Comparison of ENCODE assay signal across 22 mouse cellular contexts in the genomic region with DNA sequence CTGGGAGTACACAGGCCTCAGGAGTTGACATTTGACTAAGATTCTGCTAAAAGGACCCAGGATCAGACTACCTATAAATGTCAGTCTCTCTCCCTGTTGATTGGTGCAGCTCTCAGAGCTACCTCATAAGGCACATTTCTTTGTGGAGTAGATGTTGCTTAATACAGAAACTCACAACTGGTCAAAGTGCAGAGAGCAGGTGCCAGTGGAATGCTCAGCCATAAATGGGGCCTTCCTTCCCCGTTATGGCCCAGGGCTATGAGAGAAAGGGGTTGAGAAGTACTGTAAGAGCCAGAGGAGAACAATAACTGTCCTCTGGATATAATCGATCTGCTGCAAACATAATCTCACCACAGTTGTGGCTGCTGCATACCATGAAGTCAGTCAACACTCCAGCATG.
DNase-seq lines count a peak whose midpoint lies in the region; ATAC-seq and TF ChIP-seq lines count a peak whose summit lies in the region.
"Had no signal": no experiment of that assay in that cellular context is flagged by ENCODE, and none has a peak within 500 bp of the region (broad histone marks: within the 10 kb centered on the region; RNA-seq: fewer than 3 reads in every experiment).

No protein-coding gene starts in this region.

- no peaks in the 10 kb centered on the region for H3K36me3 ChIP-seq in stomach, embryonic 16.5 days (ENCODE audit: control insufficient read depth, insufficient read depth, low read length)
- H3K36me3 ChIP-seq in stomach, postnatal 0 days (ENCODE audit: control insufficient read depth, insufficient read depth, low read length) = no peaks in the 10 kb centered on the region
- H3K36me3 ChIP-seq in intestine, embryonic 15.5 days = no peaks in the 10 kb centered on the region
- no peaks in the 10 kb centered on the region for H3K36me3 ChIP-seq in intestine, embryonic 16.5 days (ENCODE audit: control insufficient read depth, insufficient read depth, low read length)
- H3K36me3 ChIP-seq in intestine, postnatal 0 days (ENCODE audit: control insufficient read depth, insufficient read depth) = no peaks in the 10 kb centered on the region
- H3K36me3 ChIP-seq: G1E had no signal

- no peak overlapping the region for H3K9ac ChIP-seq in stomach, embryonic 16.5 days (ENCODE audit: low read length)
- H3K9ac ChIP-seq in stomach, postnatal 0 days (ENCODE audit: low read length) = no peak overlapping the region
- H3K9ac ChIP-seq in intestine, embryonic 15.5 days = no peak overlapping the region
- no peak overlapping the region for H3K9ac ChIP-seq in intestine, embryonic 16.5 days (ENCODE audit: low read depth, low read length)
- H3K9ac ChIP-seq in intestine, postnatal 0 days (ENCODE audit: low read depth, low read length) = no peak overlapping the region

- no peaks in the 10 kb centered on the region for H3K4me1 ChIP-seq in stomach, embryonic 16.5 days (ENCODE audit: control insufficient read depth, insufficient read depth, low read length)
- H3K4me1 ChIP-seq in stomach, postnatal 0 days (replicated peaks; ENCODE audit: control insufficient read depth, insufficient read depth) = no peaks in the 10 kb centered on the region
- H3K4me1 ChIP-seq in intestine, embryonic 15.5 days (replicated peaks) = no peaks in the 10 kb centered on the region
- H3K4me1 ChIP-seq in intestine, embryonic 16.5 days (ENCODE audit: control insufficient read depth, insufficient read depth, low read length) = peaks cover 3% of the 10 kb centered on the region; the same call in 1 of the 2 replicates
- peaks cover 5% of the 10 kb centered on the region; the same call in 1 of the 2 replicates for H3K4me1 ChIP-seq in intestine, postnatal 0 days (replicated peaks; ENCODE audit: control insufficient read depth, insufficient read depth, low read length)

- no peak for DNase-seq in stomach, postnatal 0 days (ENCODE audit: low spot score)
- no peak for DNase-seq in gastrocnemius, adult 8-10 months (ENCODE audit: low spot score in 2 of 2)
- no peak for DNase-seq in left cerebral cortex, postnatal 25 days (ENCODE audit: low spot score in 2 of 2)
- DNase-seq in lung, adult 18-20 months = no peak
- DNase-seq: adrenal gland, adult 2 months; adrenal gland, adult 8-10 months; adrenal gland, postnatal 10 days; adrenal gland, postnatal 14 days; adrenal gland, postnatal 25 days; adrenal gland, postnatal 36 days; B cell, adult 2 months; cerebellum, adult 11 months; cerebellum, adult 11-12 months had no signal

- no peak overlapping the region for H3K27ac ChIP-seq in stomach, embryonic 16.5 days (ENCODE audit: low read length)
- H3K27ac ChIP-seq in stomach, postnatal 0 days (replicated peaks) = no peak overlapping the region
- 0 out of 2 replicates have a peak overlapping the region, but pooled peaks have one; percentile 41 for H3K27ac ChIP-seq in intestine, embryonic 15.5 days
- H3K27ac ChIP-seq in intestine, embryonic 16.5 days (ENCODE audit: low read length) = peak overlapping the region; percentile 78
- H3K27ac ChIP-seq in intestine, postnatal 0 days (ENCODE audit: low read depth, low read length) = peak overlapping the region; percentile 71

- TF ChIP-seq CTCF in stomach, postnatal 0 days (IDR thresholded peaks at IDR 0.05; ENCODE audit: low read depth) = no peak
- TF ChIP-seq CTCF in intestine, postnatal 0 days (IDR thresholded peaks at IDR 0.05; ENCODE audit: low read depth) = no peak

- intact Hi-C loops in left cerebral cortex, postnatal 25 days (cut with DNase I) = no loop called here

- no peak overlapping the region for H3K4me2 ChIP-seq in stomach, embryonic 16.5 days (ENCODE audit: low read depth, low read length)
- H3K4me2 ChIP-seq in stomach, postnatal 0 days (replicated peaks; ENCODE audit: low read depth) = no peak overlapping the region
- H3K4me2 ChIP-seq in intestine, embryonic 15.5 days (replicated peaks) = no peak overlapping the region
- no peak overlapping the region for H3K4me2 ChIP-seq in intestine, embryonic 16.5 days (ENCODE audit: low read depth, low read length)
- H3K4me2 ChIP-seq in intestine, postnatal 0 days (replicated peaks; ENCODE audit: low read depth) = no peak overlapping the region

- H3K4me3 ChIP-seq in stomach, embryonic 16.5 days (replicated peaks; ENCODE audit: low read length) = no peak overlapping the region
- H3K4me3 ChIP-seq in stomach, postnatal 0 days (ENCODE audit: low read depth, low read length) = no peak overlapping the region
- H3K4me3 ChIP-seq in intestine, embryonic 15.5 days (replicated peaks) = no peak overlapping the region
- no peak overlapping the region for H3K4me3 ChIP-seq in intestine, embryonic 16.5 days (ENCODE audit: low read length)
- H3K4me3 ChIP-seq in intestine, postnatal 0 days (ENCODE audit: low read depth, low read length) = no peak overlapping the region

- no peaks in the 10 kb centered on the region for H3K9me3 ChIP-seq in stomach, embryonic 16.5 days (replicated peaks; ENCODE audit: control insufficient read depth, low read length)
- H3K9me3 ChIP-seq in stomach, postnatal 0 days (ENCODE audit: control insufficient read depth, low read length) = no peaks in the 10 kb centered on the region
- no peaks in the 10 kb centered on the region for H3K9me3 ChIP-seq in intestine, embryonic 15.5 days
- no peaks in the 10 kb centered on the region for H3K9me3 ChIP-seq in intestine, embryonic 16.5 days (ENCODE audit: control insufficient read depth, low read length)
- H3K9me3 ChIP-seq in intestine, postnatal 0 days (ENCODE audit: control insufficient read depth) = no peaks in the 10 kb centered on the region

- 71% methylated on average over 2 of the region's 2 CpGs for whole genome bisulfite sequencing in stomach, embryonic 16.5 days
- WGBS in stomach, postnatal 0 days = 67% methylated on average over 2 of the region's 2 CpGs
- WGBS in intestine, embryonic 15.5 days = 74% methylated on average over 2 of the region's 2 CpGs
- 64% methylated on average over 2 of the region's 2 CpGs for WGBS in intestine, embryonic 16.5 days
- 38% methylated on average over 2 of the region's 2 CpGs for WGBS in intestine, postnatal 0 days

- ATAC-seq in stomach, embryonic 16.5 days (ENCODE audit: insufficient read depth, low FRiP score) = peak; percentile 40; the same call in 1 of the 2 replicates
- ATAC-seq in stomach, postnatal 0 days (ENCODE audit: low FRiP score, low TSS enrichment) = no peak
- peak; percentile 97 for ATAC-seq in intestine, embryonic 15.5 days
- peak; percentile 98 for ATAC-seq in intestine, embryonic 16.5 days
- ATAC-seq in intestine, postnatal 0 days = peak; percentile 98
- ATAC-seq: activated CD4-positive, CD25-positive, alpha-beta regulatory T cell, adult 4 months; CD4-positive, CD25-positive, alpha-beta regulatory T cell, adult 4 months; Patski had no signal

- TF ChIP-seq EP300 in stomach, postnatal 0 days (optimal IDR thresholded peaks at IDR 0.05) = no peak

- no peaks in the 10 kb centered on the region for H3K27me3 ChIP-seq in stomach, embryonic 16.5 days (ENCODE audit: control insufficient read depth, insufficient read depth, low read length)
- H3K27me3 ChIP-seq in stomach, postnatal 0 days (ENCODE audit: control insufficient read depth, insufficient read depth, low read length) = no peaks in the 10 kb centered on the region
- H3K27me3 ChIP-seq in intestine, embryonic 15.5 days (replicated peaks) = no peaks in the 10 kb centered on the region
- no peaks in the 10 kb centered on the region for H3K27me3 ChIP-seq in intestine, embryonic 16.5 days (replicated peaks; ENCODE audit: control insufficient read depth, insufficient read depth, low read length)
- H3K27me3 ChIP-seq in intestine, postnatal 0 days (replicated peaks; ENCODE audit: control insufficient read depth, insufficient read depth, low read length) = no peaks in the 10 kb centered on the region
- H3K27me3 ChIP-seq: CH12.LX, Patski had no signal

Comparison
In these comparisons a context has a peak if more than half of its experiments do, and no peak if none do; other contexts are left out.
1. H3K27ac ChIP-seq: peak in intestine, embryonic 15.5 days (single experiment), intestine, embryonic 16.5 days (single experiment) and intestine, postnatal 0 days (single experiment); none in stomach, embryonic 16.5 days (single experiment) and stomach, postnatal 0 days (single experiment).